Mouse (Mus musculus): ENCODE data around the gene Plxdc2. TPM values are rescaled to one million over a fixed set of nuclear protein-coding genes. Genes with fewer than 3 reads are reported as not detected.

Gene Plxdc2
- total RNA-seq, 2 experiments from 2014 or later: 33.4 to 34.2 TPM

DNA sequence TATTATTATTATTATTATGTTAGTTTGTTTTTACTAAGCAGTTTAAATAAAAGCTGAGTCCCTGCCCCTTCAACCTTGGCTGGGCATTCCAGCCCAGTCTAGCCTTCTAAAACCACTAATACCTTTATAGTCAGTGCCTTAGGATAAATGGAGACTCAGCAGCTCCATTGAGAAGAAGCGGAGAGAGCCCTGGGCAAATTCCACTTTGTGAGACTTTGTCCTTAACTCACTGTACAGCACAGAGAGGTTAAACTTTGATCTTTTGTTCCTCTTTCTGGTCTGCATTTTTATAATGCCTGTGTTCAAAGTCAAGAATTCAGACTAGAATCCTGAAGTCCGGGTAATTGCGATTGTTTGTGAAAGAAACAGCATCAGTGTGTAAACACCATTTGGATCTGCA, 41.4 kb downstream of the Plxdc2 start:
- no peak for DNase-seq (ENCODE audit: extremely low spot score in 1 of 2, low spot score in 2 of 2)
- intact Hi-C loops (cut with DNase I): no loop called here

DNA sequence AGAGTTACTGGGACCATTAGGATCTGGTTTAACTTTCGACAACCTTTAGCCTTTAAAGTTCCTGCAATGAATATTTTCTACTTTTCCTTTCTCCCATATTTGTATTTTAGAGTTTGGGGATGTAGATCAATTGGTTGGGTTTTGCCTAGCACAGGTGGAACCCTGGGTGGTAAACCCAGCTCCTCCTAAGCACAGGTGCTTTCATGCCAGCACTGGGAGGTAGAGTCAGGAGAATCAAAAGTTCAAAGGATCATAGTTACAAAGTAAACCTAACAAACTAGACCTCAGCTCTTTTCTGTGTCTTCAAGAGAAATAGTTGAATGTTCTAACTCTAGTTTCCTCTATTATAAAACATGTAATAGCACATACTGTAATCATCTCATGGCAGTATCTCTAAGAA, 41.9 kb downstream of the Plxdc2 start:
- DNase-seq (ENCODE audit: extremely low spot score in 1 of 2, low spot score in 2 of 2): no peak
- intact Hi-C loops (cut with DNase I): no loop called here

DNA sequence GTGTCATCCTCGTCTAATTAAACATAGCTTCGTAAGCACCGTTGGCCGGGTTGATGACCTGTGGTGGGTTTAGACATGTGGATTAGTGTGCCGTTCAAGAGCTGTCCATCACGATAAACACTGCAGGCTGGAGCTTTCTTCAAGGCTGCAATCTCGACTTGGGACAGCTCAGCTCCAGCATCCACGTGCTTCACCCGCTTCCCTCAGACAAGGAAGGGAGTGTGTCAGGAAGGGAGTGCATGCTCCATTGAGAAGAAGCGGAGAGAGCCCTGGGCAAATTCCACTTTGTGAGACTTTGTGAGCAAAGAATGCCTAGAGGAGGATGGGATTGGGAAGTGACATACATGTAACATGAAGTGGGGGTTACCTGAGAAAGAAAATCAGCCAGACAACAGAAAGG, 42.8 kb downstream of the Plxdc2 start:
- intact Hi-C loops (cut with DNase I): no loop called here

DNA sequence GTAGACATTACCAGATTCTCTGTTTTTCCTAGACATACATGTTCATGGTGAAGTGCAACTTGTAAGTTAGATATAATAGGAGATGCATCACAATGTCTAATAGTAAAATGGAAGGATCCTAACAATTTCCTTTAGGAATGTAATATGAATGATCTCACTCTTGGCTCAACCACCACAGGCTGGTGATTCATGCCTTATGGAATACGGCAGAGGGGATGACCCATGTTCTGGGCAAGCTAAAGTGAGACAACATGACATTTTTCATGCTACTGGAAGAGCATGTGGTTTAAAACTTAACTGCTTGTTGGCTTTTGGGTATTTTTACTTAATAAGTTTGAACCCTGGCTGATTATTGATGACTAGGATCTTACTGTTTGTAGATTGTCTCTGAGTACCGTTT, 50.4 kb downstream of the Plxdc2 start:
- intact Hi-C loops (cut with DNase I): no loop called here
- no peak for DNase-seq (ENCODE audit: extremely low spot score in 1 of 2, low spot score in 2 of 2)

More for the DNA sequence above, 42.8 kb downstream of the Plxdc2 start:
- DNase-seq (ENCODE audit: extremely low spot score in 1 of 2, low spot score in 2 of 2): no peak

DNA sequence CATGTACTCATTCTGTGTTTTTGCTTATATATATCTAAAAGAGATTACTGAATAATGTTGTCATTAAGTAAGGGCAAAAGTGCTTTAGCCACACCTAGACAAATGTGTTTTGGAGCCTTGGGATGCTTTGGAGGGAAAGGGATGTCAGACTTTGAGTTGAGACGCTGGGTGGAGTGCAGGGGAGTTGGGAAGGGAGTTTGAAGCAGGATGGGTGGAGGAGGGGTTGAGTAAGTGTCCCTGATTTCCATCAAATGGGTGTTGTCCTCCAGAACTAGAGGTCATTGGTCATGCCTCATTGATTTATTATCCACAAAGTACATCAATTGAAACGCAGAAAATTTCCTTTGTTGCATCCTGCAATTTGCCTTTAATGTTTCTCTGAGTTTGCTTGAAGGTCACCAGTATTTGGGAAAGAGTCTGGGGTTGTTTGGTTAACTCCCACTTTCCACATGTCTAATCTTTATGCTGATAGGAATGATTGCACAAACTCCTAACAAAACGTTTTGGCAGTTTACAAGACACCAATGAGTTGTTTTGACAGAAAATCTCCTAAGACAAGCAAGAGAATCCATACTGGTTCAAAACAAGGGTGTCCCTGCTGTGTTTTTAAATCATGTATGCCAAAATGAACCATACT, 58.4 kb downstream of the Plxdc2 start:
- no peak for DNase-seq (ENCODE audit: extremely low spot score in 1 of 2, low spot score in 2 of 2)
- intact Hi-C loops (cut with DNase I): no loop called here

DNA sequence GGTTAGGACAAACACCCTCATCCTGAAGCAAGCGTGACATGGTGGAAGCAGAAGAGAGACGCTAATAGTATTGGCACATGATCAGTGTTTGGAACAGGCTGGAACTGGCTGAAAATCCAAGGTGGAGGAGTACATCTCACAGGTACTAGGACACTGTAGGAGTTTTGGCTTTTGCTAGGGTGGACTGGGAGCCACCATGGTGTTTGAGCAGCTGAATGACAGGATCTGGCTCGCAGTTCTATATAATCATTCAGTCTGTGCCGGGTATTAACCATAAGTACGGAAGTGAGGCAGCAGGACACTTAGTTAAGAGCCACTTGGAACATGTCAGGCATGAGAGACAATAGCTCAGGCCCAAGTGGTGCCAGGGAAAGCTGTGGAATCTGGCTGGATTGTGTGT, 82.9 kb downstream of the Plxdc2 start:
- no peak for DNase-seq (ENCODE audit: extremely low spot score in 1 of 2, low spot score in 2 of 2)
- intact Hi-C loops (cut with DNase I): no loop called here

DNA sequence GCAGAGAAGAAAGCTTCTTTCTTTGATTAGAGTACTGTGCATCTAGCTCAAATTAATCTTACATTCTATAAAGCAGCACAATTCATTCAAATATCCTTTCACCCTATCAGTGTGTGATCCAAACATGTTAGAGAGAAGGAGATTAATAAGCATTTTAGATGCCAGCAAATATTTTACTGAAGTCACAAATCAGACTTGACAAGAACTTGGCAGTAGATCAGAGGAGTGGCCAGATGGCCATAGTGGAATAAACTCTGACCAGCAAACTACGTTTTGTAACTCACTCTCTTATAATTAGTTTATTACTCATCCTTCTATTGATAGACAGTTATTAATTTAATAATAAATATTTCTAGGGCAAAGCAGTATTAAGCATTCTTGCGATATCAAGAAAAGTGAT, 86.5 kb downstream of the Plxdc2 start:
- no peak for DNase-seq (ENCODE audit: extremely low spot score in 1 of 2, low spot score in 2 of 2)

DNA sequence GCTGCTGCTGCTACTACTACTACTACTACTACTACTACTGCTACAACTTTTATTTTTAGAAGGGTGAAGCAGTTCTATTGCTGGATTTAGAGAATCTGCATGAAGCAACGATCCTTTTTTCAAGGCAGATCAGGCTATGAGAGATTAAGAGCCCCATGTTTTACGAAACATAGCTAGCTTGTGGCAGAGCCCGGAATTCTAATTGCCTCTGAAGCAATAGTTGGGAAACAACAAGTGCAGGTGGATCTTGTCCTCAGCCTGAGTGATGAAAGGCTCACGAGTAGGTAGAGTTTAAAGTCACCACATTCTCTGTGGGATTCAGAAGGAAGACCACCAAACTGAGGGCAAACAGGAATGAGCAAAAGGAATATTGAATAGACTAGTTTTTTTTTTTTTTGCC, 91.8 kb downstream of the Plxdc2 start:
- intact Hi-C loops (cut with DNase I): no loop called here
- no peak for DNase-seq (ENCODE audit: extremely low spot score in 1 of 2, low spot score in 2 of 2)

More for the DNA sequence above, 86.5 kb downstream of the Plxdc2 start:
- intact Hi-C loops (cut with DNase I): no loop called here

DNA sequence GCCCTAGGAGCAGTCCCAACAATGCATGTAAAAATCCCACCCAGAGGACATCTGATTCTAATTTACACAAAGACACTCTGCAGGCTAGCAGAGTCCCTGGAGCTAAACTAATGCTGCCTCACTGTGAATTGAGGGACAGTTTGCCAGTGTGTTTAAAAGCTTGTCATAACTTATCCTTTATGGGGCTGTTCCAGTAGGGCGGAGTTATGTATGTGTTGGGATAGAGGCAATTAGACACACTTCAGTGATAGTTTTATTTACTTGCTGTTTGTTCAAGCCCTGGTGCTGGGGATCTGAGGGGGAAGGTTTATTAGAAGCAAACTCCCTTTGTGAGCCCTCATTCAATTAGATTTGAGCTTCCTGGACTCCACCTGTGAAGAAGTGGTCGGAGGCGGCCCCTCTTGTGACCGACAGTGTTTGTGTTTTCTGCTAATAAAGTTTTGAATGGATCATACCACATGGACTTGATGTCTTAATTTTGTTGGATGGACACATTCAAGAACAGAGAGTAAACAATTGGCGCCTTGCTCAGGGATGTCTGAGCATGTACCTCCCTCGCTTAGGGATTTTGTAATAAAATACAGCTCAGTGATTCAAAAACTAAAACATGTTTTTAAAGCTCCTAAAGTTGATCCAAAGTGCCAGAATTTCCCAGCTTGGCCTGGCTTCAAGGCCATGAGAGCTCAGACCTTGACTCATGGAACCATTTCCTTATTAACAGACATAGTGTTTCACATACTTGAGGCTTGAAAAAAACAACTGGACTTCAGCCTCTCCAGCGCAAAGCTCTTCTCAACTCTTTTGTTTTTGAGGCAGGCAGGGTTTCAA, 94.9 kb downstream of the Plxdc2 start:
- no peak for DNase-seq (ENCODE audit: extremely low spot score in 1 of 2, low spot score in 2 of 2)
- intact Hi-C loops (cut with DNase I): no loop called here

DNA sequence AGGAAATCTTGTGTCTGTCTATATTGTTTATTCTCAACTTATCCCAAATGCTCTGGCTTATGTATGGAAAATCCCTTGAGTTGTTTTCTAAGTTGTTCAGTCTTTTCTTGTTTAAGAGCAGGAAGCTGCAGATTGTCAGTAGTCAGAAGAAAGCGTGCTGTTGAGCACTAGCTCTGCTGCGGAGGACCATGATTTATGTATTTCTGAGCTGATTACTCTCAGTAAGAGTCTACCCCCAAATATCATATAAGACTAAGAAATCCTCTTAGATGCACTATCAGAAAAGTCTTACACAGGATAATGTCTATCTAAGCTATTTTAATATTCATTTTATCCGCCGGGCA, 95.5 kb downstream of the Plxdc2 start:
- intact Hi-C loops (cut with DNase I): no loop called here
- DNase-seq (ENCODE audit: extremely low spot score in 1 of 2, low spot score in 2 of 2): no peak

DNA sequence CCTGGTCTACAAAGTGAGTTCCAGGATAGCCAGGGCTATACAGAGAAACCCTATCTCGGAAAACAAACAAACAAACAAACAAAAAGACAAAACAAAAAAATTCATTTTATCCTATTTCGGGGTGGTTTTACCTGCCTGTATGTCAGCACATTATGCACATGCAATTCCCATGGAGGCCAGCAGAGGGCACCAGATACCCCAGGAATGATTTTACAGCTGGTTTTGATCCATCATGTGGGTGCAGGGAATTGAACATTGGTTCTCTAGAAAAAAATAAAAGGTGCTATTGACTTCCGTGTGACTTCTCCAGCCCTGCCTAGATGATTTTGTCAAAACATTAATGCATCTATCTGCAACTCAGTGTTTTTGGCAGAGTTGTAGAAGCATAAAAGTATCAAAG, 96.0 kb downstream of the Plxdc2 start:
- intact Hi-C loops (cut with DNase I): no loop called here
- no peak for DNase-seq (ENCODE audit: extremely low spot score in 1 of 2, low spot score in 2 of 2)

DNA sequence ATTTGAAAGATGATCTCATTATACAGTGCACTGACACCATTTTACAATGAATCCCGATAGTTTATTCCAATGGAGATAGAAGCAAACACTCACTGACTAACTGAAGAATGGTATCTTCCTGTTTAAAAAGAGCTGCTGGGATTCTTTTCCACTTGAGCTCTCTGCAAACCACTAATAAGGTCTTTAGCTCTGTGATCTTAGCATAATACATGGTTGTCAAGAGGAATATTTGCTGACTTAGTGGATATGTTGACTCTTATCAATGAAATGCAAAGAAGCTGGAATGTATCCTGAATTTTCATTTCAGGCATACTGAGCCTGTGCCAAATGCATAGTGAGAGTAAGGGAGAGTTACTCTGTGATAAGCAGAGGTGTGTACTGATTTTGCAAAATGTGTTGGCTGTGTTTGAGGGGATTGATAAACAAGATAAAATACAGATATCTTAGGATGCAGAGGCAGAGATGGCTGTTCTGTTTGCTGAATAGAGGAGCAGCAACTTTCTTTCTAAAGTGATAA, 100.2 kb downstream of the Plxdc2 start:
- intact Hi-C loops (cut with DNase I): no loop called here
- DNase-seq (ENCODE audit: extremely low spot score in 1 of 2, low spot score in 2 of 2): no peak

DNA sequence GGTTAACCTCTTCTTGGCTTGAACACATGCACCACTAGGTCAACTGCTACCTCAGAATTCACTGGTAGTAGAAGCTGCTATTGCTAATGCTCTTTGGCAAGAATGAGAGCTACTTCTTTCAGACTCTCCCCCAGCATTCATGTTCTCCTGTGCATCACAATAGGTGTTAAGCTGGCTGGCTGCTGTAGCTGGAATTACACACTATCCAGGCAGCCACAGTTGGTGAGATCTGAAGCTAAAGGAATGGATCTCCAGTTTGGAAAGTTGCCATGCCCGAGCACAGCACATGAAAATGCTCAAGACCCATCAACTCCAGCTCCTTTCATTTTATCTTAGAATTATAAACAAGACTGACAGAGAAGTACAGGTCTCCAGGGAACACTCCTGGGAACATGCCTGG, 103.4 kb downstream of the Plxdc2 start:
- intact Hi-C loops (cut with DNase I): no loop called here
- peak in 1 of 2 experiments; percentile 14 for DNase-seq (ENCODE audit: extremely low spot score in 1 of 2, low spot score in 2 of 2)

DNA sequence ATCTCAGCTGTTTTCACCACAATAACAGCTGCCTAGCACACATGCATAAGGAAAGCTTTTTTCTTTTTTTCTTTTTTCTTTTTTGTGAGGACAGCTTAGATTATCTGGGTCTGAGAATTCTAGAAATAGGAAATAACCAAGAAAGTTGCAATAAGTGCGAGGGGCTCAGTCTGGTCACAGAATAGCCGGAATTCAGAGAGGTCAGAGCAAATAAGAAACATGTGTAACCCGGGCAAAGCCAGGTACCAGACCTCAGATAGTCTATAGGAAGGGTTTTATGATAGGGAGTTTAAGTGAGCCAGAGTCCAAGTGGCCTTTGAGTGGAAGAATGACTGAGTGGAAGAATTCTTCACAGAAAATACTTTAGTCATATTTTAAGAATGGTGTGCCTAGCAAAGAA, 114.0 kb downstream of the Plxdc2 start:
- intact Hi-C loops (cut with DNase I): no loop called here
- DNase-seq (ENCODE audit: extremely low spot score in 1 of 2, low spot score in 2 of 2): no peak

DNA sequence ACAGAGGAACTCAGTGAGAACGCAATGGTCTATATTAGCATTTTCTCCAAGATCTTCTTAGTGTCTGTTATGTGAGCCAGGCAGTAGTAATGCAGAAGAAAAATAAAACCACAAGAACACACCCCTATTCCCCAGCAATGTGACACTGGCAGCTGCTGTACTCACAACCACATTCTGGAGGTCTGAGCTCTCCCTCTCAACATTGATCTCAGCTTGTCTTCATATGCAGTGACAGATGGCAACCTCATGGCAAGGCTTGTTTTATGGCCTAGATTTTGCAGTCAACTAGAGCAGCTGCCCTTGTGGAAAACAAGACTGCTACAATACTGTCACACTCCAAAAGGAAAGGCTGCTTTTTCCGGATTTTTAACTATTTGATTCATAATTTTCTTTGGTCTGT, 127.8 kb downstream of the Plxdc2 start:
- intact Hi-C loops (cut with DNase I): no loop called here
- peak in 1 of 2 experiments; percentile 7 for DNase-seq (ENCODE audit: extremely low spot score in 1 of 2, low spot score in 2 of 2)

DNA sequence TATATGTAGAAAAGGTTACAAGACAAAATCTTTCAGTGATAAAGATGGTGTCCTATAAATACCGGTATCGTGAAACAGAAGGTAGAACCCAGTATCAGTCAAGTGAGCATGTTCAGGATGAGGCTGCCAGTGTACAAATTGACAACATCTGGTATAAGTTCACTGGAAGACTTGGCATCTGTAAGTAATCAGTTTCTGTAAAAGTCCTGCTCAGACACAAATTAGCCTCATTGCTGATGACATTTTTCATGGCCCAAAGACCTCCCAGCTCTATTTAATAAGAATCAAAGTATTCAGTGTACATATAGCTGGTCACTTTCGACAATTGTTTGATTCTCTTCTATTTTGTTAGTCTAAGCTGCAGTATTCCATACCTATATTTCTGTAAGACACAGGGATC, 129.9 kb downstream of the Plxdc2 start:
- no peak for DNase-seq (ENCODE audit: extremely low spot score in 1 of 2, low spot score in 2 of 2)
- intact Hi-C loops (cut with DNase I): no loop called here

DNA sequence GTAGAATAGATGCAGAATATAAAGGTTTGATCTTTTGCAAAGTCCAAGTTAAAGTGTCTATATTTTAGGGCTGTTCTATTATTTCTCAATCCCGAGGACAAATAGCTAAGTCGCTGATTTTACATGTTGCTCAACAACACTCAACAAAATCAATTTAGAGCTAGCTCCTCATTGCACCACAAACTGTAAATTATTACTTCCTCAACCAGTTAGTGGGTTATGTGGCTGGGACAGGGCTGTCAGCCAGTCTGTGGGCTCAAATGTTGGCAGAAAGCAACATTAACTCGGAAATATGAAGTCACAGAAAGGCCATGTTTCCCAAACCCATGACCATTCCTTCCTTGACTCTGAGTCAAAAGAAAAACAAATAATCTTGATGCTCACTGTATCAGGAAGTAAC, 135.1 kb downstream of the Plxdc2 start:
- intact Hi-C loops (cut with DNase I): no loop called here
- DNase-seq (ENCODE audit: extremely low spot score in 1 of 2, low spot score in 2 of 2): no peak

DNA sequence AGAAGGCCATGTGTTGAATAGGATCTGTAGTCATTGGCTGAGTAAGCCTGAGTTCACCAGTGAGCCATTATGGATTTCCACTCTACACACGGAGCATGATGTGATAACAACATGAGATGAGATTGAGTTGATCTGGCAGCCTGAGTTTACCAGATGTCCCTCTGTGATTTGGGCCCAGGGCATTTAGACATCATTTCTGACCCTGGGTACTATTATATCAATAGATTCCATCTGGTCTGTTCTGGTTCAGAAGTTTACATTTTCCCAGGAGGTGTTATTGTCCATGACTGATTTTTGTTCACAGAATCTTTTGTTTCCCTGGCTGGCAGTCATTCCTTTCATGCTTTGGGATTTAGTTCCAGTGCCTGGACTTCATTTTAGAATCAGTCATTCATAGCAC, 146.7 kb downstream of the Plxdc2 start:
- intact Hi-C loops (cut with DNase I): no loop called here
- DNase-seq (ENCODE audit: extremely low spot score in 1 of 2, low spot score in 2 of 2): no peak

DNA sequence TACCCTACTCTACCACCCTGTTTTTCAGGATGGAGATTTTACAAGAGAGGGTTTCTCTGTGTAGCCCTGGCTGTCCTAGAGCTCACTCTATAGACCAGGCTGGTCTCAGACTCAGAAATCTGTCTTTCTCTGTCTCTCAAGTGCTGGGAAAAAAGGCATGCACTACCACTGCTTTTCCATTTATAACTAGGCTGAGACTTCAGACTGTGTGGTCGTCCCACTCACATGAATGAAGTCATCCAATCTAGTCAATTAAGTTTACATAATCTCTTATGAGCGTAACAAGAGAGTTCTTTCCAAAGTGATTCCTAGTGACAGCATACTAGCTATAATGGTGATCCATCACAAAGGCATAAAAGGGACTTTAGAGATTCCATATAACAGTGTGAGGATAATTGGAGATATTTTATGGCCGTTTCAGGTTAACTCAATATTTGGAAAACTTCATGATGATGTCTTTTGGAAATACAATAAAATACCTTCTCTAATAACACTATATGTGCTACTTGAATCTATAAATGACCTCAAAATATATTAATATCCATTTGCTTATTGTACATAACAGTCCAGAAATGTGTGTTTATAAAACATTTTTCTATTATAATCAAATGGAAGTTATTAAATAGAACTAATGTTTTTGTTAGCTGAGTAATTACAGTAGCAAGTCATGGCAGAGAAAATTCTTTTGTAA, 151.6 kb downstream of the Plxdc2 start:
- intact Hi-C loops (cut with DNase I): no loop called here
- no peak for DNase-seq (ENCODE audit: extremely low spot score in 1 of 2, low spot score in 2 of 2)

DNA sequence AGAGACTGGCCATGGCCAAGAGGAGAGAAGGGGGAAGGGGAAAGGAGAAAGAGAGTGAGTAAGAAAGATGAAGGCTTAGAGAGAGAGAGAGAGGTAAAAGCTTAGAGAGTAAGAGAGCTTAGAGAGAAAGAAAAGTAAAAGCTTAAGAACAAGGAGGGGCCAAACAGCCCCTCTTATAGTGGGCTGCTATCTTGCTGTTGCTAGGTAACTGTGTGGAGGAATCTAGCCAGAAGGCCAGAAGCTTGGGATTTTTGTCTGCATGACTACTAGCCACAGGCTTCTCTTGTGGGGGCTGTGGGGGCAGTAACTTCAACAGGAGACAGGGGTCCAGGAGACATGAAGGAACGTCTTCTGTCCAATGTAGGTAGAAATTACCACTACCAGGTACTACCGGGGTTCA, 162.0 kb downstream of the Plxdc2 start:
- intact Hi-C loops (cut with DNase I): no loop called here
- DNase-seq (ENCODE audit: extremely low spot score in 1 of 2, low spot score in 2 of 2): no peak

Measured in left cerebral cortex, postnatal 10 days (tissue).